Mouse (Mus musculus) embryonic fibroblast, embryonic 13.5 days (primary cell): Measurements from ENCODE around the gene Tfam.

Source experiments
- CTCF ChIP-seq: IDR thresholded peaks from 2 replicates; pipeline ENCODE4 v1.5.1; 2011; ENCODE audit warnings: mild to moderate bottlenecking, control low read depth, low read length, moderate library complexity, borderline replicate concordance; ENCODE audit not compliant: insufficient read depth
- POLR2A ChIP-seq: IDR thresholded peaks from 2 replicates; pipeline ENCODE4 v1.6.1; 2011; ENCODE audit warnings: low read depth, mild to moderate bottlenecking, control low read depth, low read length, moderate library complexity

DNA sequence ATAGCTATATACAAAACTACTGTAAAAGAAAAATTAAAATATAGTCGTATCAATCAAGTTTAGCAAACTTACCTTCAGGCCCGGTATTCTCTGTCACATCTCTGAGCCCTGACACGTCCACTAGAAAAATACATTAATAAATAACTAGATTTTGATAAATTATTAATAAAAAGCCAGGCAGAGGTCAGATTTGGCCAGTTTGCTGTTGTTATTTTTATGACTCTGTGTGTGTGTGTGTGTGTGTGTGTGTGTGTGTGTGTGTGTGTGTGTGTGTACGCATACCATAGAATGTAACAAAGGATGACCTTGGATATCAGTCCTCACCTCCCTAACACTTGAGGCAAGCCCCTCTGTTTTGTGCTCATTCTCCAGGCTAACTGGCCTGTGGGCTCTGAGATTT is 56.1 kb downstream of the Tfam start:
- TF ChIP-seq CTCF: no peak
- TF ChIP-seq POLR2A: no peak
